Mouse (Mus musculus) Patski (cell line): Measurements from ENCODE around the gene Gm44511. TPM values are rescaled to one million over a fixed set of nuclear protein-coding genes. Genes with fewer than 3 reads are reported as not detected.

ENCODE experiments used
- ATAC-seq: fragments of 100-300 bp; one replicate; pipeline ENCODE4 v1.8.0; 2021
- CTCF ChIA-PET: fragments of 350-600 bp; sonication (Branson Sonifier 250); formaldehyde crosslinking; loops from one replicate; lab custom pipeline; 2022; ENCODE audit warnings: inconsistent platforms; lab: Charles Lee
- POLR2A ChIA-PET: fragments of 350-600 bp; sonication (Branson Sonifier 250); formaldehyde crosslinking; loops from one replicate; lab custom pipeline; 2022; ENCODE audit warnings: antibody characterized with exemption, inconsistent platforms; lab: Charles Lee
- DNase-seq: peaks from one replicate; pipeline ENCODE4 v3.0.0-alpha.2; 2011; ENCODE audit warnings: low read depth, low spot score
- H3K27me3 ChIP-seq: fragments of 371-371 bp; one replicate; pipeline ENCODE4 v1.5.1; 2021
- CTCF ChIP-seq: fragments of 100-300 bp; IDR thresholded peaks from one replicate; pipeline ENCODE4 v1.5.1; 2021
- in situ Hi-C: fragments of 300-500 bp; cut with MboI; formaldehyde crosslinking; loops from 3 replicates; pipeline ENCODE4 v1.11.1; 2018; ENCODE audit warnings: low pct_unique_long_range_greater_than_20kb, mixed read lengths
- polyA plus RNA-seq: library from polyadenylated mRNA; unstranded; gene quantifications from one replicate; pipeline ENCODE4 v1.2.3, GENCODE M21; 2021

Gm44511 gene
- polyA plus RNA-seq, 1 experiment from 2014 or later, result not detected

GRCm38 (mm10) chr6:128850671-128851070 lies 24.6 kb upstream of the Gm44511 start:
- ATAC-seq (no peak), DNase-seq (no peak)
- TF ChIP-seq CTCF, result no peak
- ChIA-PET POLR2A (no interaction called here), CTCF (interaction anchor here (0.8 to 2.3 kb wide), 7 partner anchors 8 to 412 kb away, joined by 3 to 13 read pairs (median 4); no protein-coding TSS in a partner anchor)
- in situ Hi-C loops, result loop anchor here (5.0 to 25.0 kb wide), 3 partner anchors 242 to 512 kb away; no protein-coding TSS in a partner anchor
- no peaks in the 10 kb centered on the region for H3K27me3 ChIP-seq

- TF ChIP-seq CTCF, result peak; percentile 85
- POLR2A ChIA-PET, result no interaction called here
- DNase-seq, result no peak
- CTCF ChIA-PET, result interaction anchor here (0.8 to 1.9 kb wide), 7 partner anchors 9 to 404 kb away, joined by 3 to 8 read pairs (median 4); no protein-coding TSS in a partner anchor
- ATAC-seq, result peak; percentile 84
- in situ Hi-C loops, result loop anchor here (5.0 to 25.0 kb wide), 4 partner anchors 242 to 687 kb away; partner anchors contain the start of gene Gabarapl1
- no peaks in the 10 kb centered on the region for H3K27me3 ChIP-seq
Observed at GRCm38 (mm10) chr6:128849902-128850301, 23.8 kb upstream of the Gm44511 start.

DNA sequence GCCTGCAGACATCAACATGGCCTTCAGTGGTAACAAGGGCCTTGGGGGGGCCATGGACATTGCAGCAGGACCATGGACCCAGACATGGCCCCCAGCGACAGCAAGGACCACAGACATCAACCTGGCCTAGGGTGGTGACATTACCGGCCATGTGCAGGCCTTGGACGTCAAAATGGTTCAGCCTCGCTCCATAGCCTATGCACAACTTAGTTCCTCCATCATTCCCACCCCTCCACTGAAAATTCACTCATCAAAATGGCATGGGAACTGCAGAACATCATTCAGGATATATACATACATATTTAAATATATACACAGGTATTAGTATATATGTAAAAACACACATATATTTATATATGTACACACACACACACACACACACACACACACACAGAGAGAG lies 21.3 kb upstream of the Gm44511 start:
- in situ Hi-C loops, result loop anchor here (25.0 kb wide), 1 partner anchor 690 kb away; the partner anchor contains the start of gene Gabarapl1
- ATAC-seq (no peak), DNase-seq (no peak)
- ChIA-PET POLR2A (no interaction called here), CTCF (no interaction called here)
- no peaks in the 10 kb centered on the region for H3K27me3 ChIP-seq
- TF ChIP-seq CTCF, result no peak

- no peak for TF ChIP-seq CTCF
- ATAC-seq, result no peak
- POLR2A ChIA-PET, result no interaction called here
- in situ Hi-C loops, result loop anchor here (25.0 kb wide), 1 partner anchor 691 kb away; the partner anchor contains the start of gene Gabarapl1
- no peaks in the 10 kb centered on the region for H3K27me3 ChIP-seq
- DNase-seq, result no peak
- CTCF ChIA-PET, result no interaction called here
Observed at GRCm38 (mm10) chr6:128845998-128846542, 20.0 kb upstream of the Gm44511 start.

DNA sequence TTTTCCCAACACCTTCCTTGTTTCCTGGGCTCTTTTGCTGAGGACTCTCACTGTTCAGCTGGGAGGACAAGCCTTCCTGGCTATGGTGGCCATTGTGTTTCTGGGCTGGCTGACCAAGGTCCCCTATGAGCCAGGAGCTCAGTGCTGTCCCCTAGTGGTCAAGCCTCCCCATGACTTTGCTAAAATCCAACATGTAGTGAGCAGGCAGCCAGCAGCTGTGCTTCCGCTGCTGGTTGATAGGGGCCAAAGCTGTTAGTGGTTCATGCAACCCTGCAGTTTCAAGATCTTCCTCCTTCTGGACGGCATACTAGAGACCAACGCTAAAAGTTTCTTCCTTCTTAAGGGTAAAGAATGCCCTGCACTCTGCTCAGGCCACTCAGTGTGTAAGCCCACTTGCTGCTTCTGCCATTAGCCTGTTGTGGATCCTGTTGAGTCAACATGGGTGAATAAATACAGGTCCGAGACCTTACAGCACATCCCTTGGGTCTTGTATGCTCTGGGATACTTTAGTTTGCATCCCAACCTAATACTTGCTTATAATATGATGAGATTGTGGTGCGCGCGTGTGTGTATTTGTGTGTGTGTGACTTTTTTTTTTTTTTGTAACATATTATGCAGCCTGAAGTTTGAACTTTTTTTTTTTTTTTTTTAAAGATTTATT lies 19.3 kb upstream of the Gm44511 start:
- ChIA-PET POLR2A (no interaction called here), CTCF (interaction anchor here (1.0 kb wide), 1 partner anchor 415 kb away, joined by 3 read pairs; no protein-coding TSS in a partner anchor)
- in situ Hi-C loops, result loop anchor here (25.0 kb wide), 1 partner anchor 692 kb away; the partner anchor contains the start of gene Gabarapl1
- no peaks in the 10 kb centered on the region for H3K27me3 ChIP-seq
- peak; percentile 76 for TF ChIP-seq CTCF
- ATAC-seq (peak; percentile 27), DNase-seq (no peak)

- ChIA-PET POLR2A (no interaction called here), CTCF (interaction anchor here (1.0 kb wide), 1 partner anchor 415 kb away, joined by 3 read pairs; no protein-coding TSS in a partner anchor)
- no peaks in the 10 kb centered on the region for H3K27me3 ChIP-seq
- ATAC-seq, result no peak
- in situ Hi-C loops, result loop anchor here (5.0 to 25.0 kb wide), 4 partner anchors 42 to 693 kb away; partner anchors contain the start of genes Clec2d and Gabarapl1
- no peak for TF ChIP-seq CTCF
- no peak for DNase-seq
Observed at GRCm38 (mm10) chr6:128844586-128845080, 18.5 kb upstream of the Gm44511 start.

GRCm38 (mm10) chr6:128844131-128844530 lies 18.0 kb upstream of the Gm44511 start:
- in situ Hi-C loops, result loop anchor here (5.0 to 25.0 kb wide), 4 partner anchors 42 to 693 kb away; partner anchors contain the start of genes Clec2d and Gabarapl1
- TF ChIP-seq CTCF, result no peak
- ATAC-seq (no peak), DNase-seq (no peak)
- ChIA-PET CTCF (interaction anchor here (1.4 kb wide), 1 partner anchor 41 kb away, joined by 3 read pairs; no protein-coding TSS in a partner anchor), POLR2A (no interaction called here)
- no peaks in the 10 kb centered on the region for H3K27me3 ChIP-seq

- DNase-seq (no peak), ATAC-seq (peak; percentile 17)
- CTCF ChIA-PET, result interaction anchor here (0.6 to 1.4 kb wide), 3 partner anchors 37 to 410 kb away, joined by 3 to 4 read pairs (median 3); no protein-coding TSS in a partner anchor
- TF ChIP-seq CTCF, result no peak
- in situ Hi-C loops, result loop anchor here (5.0 to 25.0 kb wide), 4 partner anchors 41 to 694 kb away; partner anchors contain the start of genes Clec2d and Gabarapl1
- H3K27me3 ChIP-seq, result no peaks in the 10 kb centered on the region
- POLR2A ChIA-PET, result interaction anchor here (0.6 kb wide), 2 partner anchors 31 to 61 kb away, joined by 3 read pairs; no protein-coding TSS in a partner anchor
Observed at GRCm38 (mm10) chr6:128843479-128843992, 17.4 kb upstream of the Gm44511 start.

DNA sequence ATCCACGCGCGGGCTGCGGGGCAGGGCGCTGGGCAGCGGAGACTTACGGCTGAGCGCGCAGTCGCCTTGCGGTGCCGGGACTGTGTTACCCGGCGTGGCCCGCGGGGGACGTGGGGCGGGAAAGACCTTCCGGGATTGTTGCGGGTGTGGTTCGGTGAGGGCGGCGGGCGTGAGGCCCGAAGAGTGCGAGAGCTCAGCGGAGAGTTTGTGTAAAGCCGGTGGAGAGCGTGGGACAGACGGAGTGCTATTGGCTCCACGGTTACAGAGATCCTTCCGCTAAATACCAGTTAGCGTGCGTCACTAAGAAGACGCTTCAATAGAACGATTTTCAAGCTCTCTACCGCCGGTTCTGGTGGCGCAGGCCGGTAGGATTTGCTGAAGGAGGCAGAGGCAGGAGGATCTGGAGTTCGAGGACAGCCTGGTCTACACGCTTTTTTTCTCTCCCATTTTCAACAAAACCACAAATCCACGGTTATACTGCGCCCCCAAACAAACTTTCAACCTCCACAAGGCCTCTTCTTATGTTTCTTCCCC lies 16.9 kb upstream of the Gm44511 start:
- ChIA-PET CTCF (interaction anchor here (0.6 to 1.4 kb wide), 3 partner anchors 37 to 411 kb away, joined by 3 to 4 read pairs (median 3); no protein-coding TSS in a partner anchor), POLR2A (interaction anchor here (0.6 kb wide), 2 partner anchors 31 to 60 kb away, joined by 3 read pairs; no protein-coding TSS in a partner anchor)
- ATAC-seq, result peak; percentile 65
- in situ Hi-C loops, result loop anchor here (5.0 to 25.0 kb wide), 4 partner anchors 41 to 694 kb away; partner anchors contain the start of genes Clec2d and Gabarapl1
- no peak for TF ChIP-seq CTCF
- H3K27me3 ChIP-seq, result no peaks in the 10 kb centered on the region
- peak; percentile 71 for DNase-seq
